Mouse (Mus musculus) CH12.LX (cell line): ENCODE data around the gene Rad54l2. TPM values are rescaled to one million over a fixed set of nuclear protein-coding genes. Genes with fewer than 3 reads are reported as not detected.

Source experiments
- DNase-seq: peaks from one replicate; pipeline ENCODE4 v3.0.0-alpha.2; 2013; ENCODE audit errors: extremely low read depth
- H3K27ac ChIP-seq: 2 replicates; pipeline ENCODE4 v1.5.1; 2012; ENCODE audit warnings: low read depth, mild to moderate bottlenecking, control low read depth, moderate library complexity; ENCODE audit not compliant: insufficient read depth
- H3K27me3 ChIP-seq: replicated peaks from 2 replicates; pipeline ENCODE3; 2012; ENCODE audit warnings: inconsistent platforms
- H3K36me3 ChIP-seq, 2 experiments: replicated peaks in 1 of 2; 2 replicates each; pipeline versions ENCODE3 to v1.6.1; 2012; ENCODE audit warnings: inconsistent platforms in 1 of 2, low read length in 1 of 2, mild to moderate bottlenecking in 1 of 2, mixed read lengths in 1 of 2, moderate library complexity in 1 of 2; ENCODE audit not compliant: control insufficient read depth in 1 of 2, insufficient read depth in 1 of 2
- H3K4me1 ChIP-seq, 2 experiments: 2 replicates each; pipeline ENCODE4 v1.6.1; 2012; ENCODE audit warnings: inconsistent platforms in 1 of 2, moderate library complexity in 1 of 2; ENCODE audit not compliant: insufficient read depth in 2 of 2, control insufficient read depth in 1 of 2
- H3K4me2 ChIP-seq: 2 replicates; pipeline ENCODE4 v1.6.1; 2012; ENCODE audit warnings: low read depth, mild to moderate bottlenecking, control low read depth; ENCODE audit not compliant: poor library complexity, insufficient read depth, severe bottlenecking
- H3K4me3 ChIP-seq, 3 experiments: fragments of 150-350 bp in 1 of 3; sonication (generic) in 1 of 3; replicated peaks in 1 of 3; 2 replicates each; pipeline versions ENCODE3 to v1.5.1; 2011 to 2012; ENCODE audit warnings: low read depth in 2 of 3, low read length in 2 of 3, mild to moderate bottlenecking in 2 of 3, moderate library complexity in 2 of 3, control low read depth in 1 of 3, improper control_type of control experiment in 1 of 3, inconsistent platforms in 1 of 3, mixed read lengths in 1 of 3; ENCODE audit not compliant: poor library complexity in 1 of 3
- H3K79me2 ChIP-seq: replicated peaks from 2 replicates; pipeline ENCODE4 v1.6.1; 2012; ENCODE audit warnings: mild to moderate bottlenecking, moderate library complexity; ENCODE audit not compliant: control insufficient read depth, poor library complexity, insufficient read depth, severe bottlenecking; ENCODE audit errors: extremely low read depth
- H3K9ac ChIP-seq: 2 replicates; pipeline ENCODE4 v1.6.1; 2012; ENCODE audit warnings: low read depth, mild to moderate bottlenecking, control low read depth, moderate library complexity; ENCODE audit not compliant: insufficient read depth
- H3K9me3 ChIP-seq: replicated peaks from 2 replicates; pipeline ENCODE3; 2012; ENCODE audit warnings: low read length, inconsistent platforms, mixed read lengths
- CHD2 ChIP-seq: IDR thresholded peaks from 2 replicates; pipeline ENCODE4 v1.6.1; 2011; ENCODE audit warnings: low read length, improper control_type of control experiment
- CTCF ChIP-seq, 2 experiments: IDR thresholded peaks in 1 of 2; conservative IDR thresholded peaks in 1 of 2; 2 replicates each; pipeline ENCODE4 v1.5.1; 2011 to 2012; ENCODE audit warnings: low read depth in 2 of 2, low read length in 2 of 2, improper control_type of control experiment in 1 of 2, inconsistent platforms in 1 of 2, mild to moderate bottlenecking in 1 of 2, moderate library complexity in 1 of 2
- ELF1 ChIP-seq: IDR thresholded peaks from 2 replicates; pipeline ENCODE4 v1.6.1; 2014; ENCODE audit warnings: low read depth, mild to moderate bottlenecking, inconsistent platforms, low read length, improper control_type of control experiment
- EP300 ChIP-seq: IDR thresholded peaks from 2 replicates; pipeline ENCODE4 v1.6.1; 2011; ENCODE audit warnings: low read length, improper control_type of control experiment
- ETS1 ChIP-seq: conservative IDR thresholded peaks from 2 replicates; pipeline ENCODE4 v1.6.1; 2012; ENCODE audit warnings: low read depth, mild to moderate bottlenecking, inconsistent platforms, low read length, improper control_type of control experiment, moderate library complexity
- GABPA ChIP-seq: IDR thresholded peaks from 2 replicates; pipeline ENCODE4 v1.6.1; 2012; ENCODE audit warnings: low read depth, low read length, improper control_type of control experiment, inconsistent platforms; ENCODE audit not compliant: insufficient replicate concordance
- HCFC1 ChIP-seq: IDR thresholded peaks from 2 replicates; pipeline ENCODE4 v1.6.1; 2012; ENCODE audit warnings: low read depth, mild to moderate bottlenecking, inconsistent platforms, low read length, improper control_type of control experiment
- JUND ChIP-seq: conservative IDR thresholded peaks from 2 replicates; pipeline ENCODE4 v1.6.1; 2011; ENCODE audit warnings: low read depth, low read length, improper control_type of control experiment
- KAT2A ChIP-seq: IDR thresholded peaks from 2 replicates; pipeline ENCODE4 v1.6.1; 2012; ENCODE audit warnings: low read length, improper control_type of control experiment, inconsistent platforms; ENCODE audit not compliant: insufficient replicate concordance
- MAFK ChIP-seq: IDR thresholded peaks from 2 replicates; pipeline ENCODE4 v1.6.1; 2011; ENCODE audit warnings: low read length, improper control_type of control experiment; ENCODE audit not compliant: insufficient replicate concordance
- MAZ ChIP-seq: IDR thresholded peaks from 2 replicates; pipeline ENCODE4 v1.6.1; 2012; ENCODE audit warnings: low read depth, mild to moderate bottlenecking, inconsistent platforms, low read length, improper control_type of control experiment, moderate library complexity
- NRF1 ChIP-seq: IDR thresholded peaks from 2 replicates; pipeline ENCODE4 v1.6.1; 2014; ENCODE audit warnings: low read depth, mild to moderate bottlenecking, inconsistent platforms, low read length, improper control_type of control experiment, moderate library complexity
- POLR2A ChIP-seq: IDR thresholded peaks from 2 replicates; pipeline ENCODE4 v1.6.1; 2011; ENCODE audit warnings: low read depth, mild to moderate bottlenecking, improper control_type of control experiment, low read length
- RAD21 ChIP-seq: IDR thresholded peaks from 2 replicates; pipeline ENCODE4 v1.6.1; 2011; ENCODE audit warnings: low read depth, mild to moderate bottlenecking, low read length, improper control_type of control experiment, moderate library complexity
- RCOR1 ChIP-seq: conservative IDR thresholded peaks from 2 replicates; pipeline ENCODE4 v1.6.1; 2012; ENCODE audit warnings: low read depth, mild to moderate bottlenecking, inconsistent platforms, low read length, improper control_type of control experiment
- TBP ChIP-seq: conservative IDR thresholded peaks from 2 replicates; pipeline ENCODE4 v1.6.1; 2011; ENCODE audit warnings: low read depth, low read length, improper control_type of control experiment
- TCF12 ChIP-seq: IDR thresholded peaks from 2 replicates; pipeline ENCODE4 v1.6.1; 2014; ENCODE audit warnings: low read depth, mild to moderate bottlenecking, inconsistent platforms, low read length, improper control_type of control experiment
- USF1 ChIP-seq: IDR thresholded peaks from 2 replicates; pipeline ENCODE4 v1.6.1; 2014; ENCODE audit warnings: low read depth, mild to moderate bottlenecking, inconsistent platforms, low read length, improper control_type of control experiment
- USF2 ChIP-seq: conservative IDR thresholded peaks from 2 replicates; pipeline ENCODE4 v1.6.1; 2011; ENCODE audit warnings: low read depth, low read length, improper control_type of control experiment
- ZKSCAN1 ChIP-seq: IDR thresholded peaks from 2 replicates; pipeline ENCODE4 v1.6.1; 2012; ENCODE audit warnings: low read depth, inconsistent platforms, low read length, improper control_type of control experiment, borderline replicate concordance
- dilution Hi-C: fragments of 300-500 bp; cut with MboI; formaldehyde crosslinking; loops from 2 replicates; pipeline ENCODE4 v1.14.3; 2020; ENCODE audit warnings: low sequenced_read_pairs; ENCODE audit not compliant: extremely low pct_unique_long_range_greater_than_20kb, extremely low pct_ligation_motif_present
- in situ Hi-C: fragments of 300-500 bp; cut with MboI; formaldehyde crosslinking; loops from 3 replicates; pipeline ENCODE4 v1.14.3; 2019; ENCODE audit warnings: low sequenced_read_pairs, low pct_ligation_motif_present, low pct_unique_long_range_greater_than_20kb, mixed read lengths
- polyA plus RNA-seq: library from polyadenylated mRNA; unstranded; fragments of >175 nt; gene quantifications from 2 replicates; pipeline ENCODE4 v1.2.1, GENCODE M21; 2012; ENCODE audit warnings: low read depth; ENCODE audit not compliant: insufficient read length
- total RNA-seq, 2 experiments: library from RNA; depleted of rRNA; stranded (reverse); fragments of 300-350 nt in 1 of 2; fragments of >200 nt in 1 of 2; gene quantifications; 2 replicates each; pipeline ENCODE4 v1.2.3; 2012 to 2014

Gene Rad54l2
- total and polyA plus RNA-seq, 3 experiments, result 7.2 to 16.5 (median 11.6) TPM

DNA sequence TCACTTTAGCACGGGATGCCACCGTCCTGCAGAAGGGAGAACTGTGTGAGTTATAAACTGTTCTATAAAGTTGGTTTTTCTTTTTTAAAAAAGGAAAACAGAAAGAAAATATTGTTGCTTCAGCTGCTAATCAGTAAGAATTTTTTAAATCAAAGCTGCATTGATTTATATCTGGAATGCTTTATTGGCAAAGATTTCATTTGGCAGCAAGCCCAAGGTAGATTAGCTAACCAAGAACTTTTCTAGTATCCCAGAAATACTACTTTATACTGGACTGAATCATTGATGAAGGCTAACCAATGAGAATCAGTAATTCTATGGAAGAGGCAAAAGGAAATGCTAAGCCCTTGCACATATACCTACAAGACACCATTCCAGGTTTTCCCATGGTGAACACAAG lies 72.8 kb downstream of the Rad54l2 start:
- H3K27me3 ChIP-seq, result no peaks in the 10 kb centered on the region
- H3K4me1 ChIP-seq, result no peaks in the 10 kb centered on the region
- no peak overlapping the region for H3K4me2 ChIP-seq
- in situ Hi-C loops, result no loop called here
- H3K4me3 ChIP-seq, result no peak overlapping the region
- DNase-seq, result no peak
- no peak for TF ChIP-seq MAFK
- H3K36me3 ChIP-seq, result peaks cover 51 to 85% of the 10 kb centered on the region in 2 experiments
- H3K9me3 ChIP-seq, result no peaks in the 10 kb centered on the region
- dilution Hi-C loops, result no loop called here
- no peak overlapping the region for H3K9ac ChIP-seq
- no peaks in the 10 kb centered on the region for H3K79me2 ChIP-seq
- no peak overlapping the region for H3K27ac ChIP-seq

GRCm38 (mm10) chr9:106712470-106712869 lies 76.5 kb downstream of the Rad54l2 start:
- no peak for TF ChIP-seq HCFC1
- no peak for TF ChIP-seq MAZ
- TF ChIP-seq NRF1, result no peak
- TF ChIP-seq TCF12, result no peak
- no peak for TF ChIP-seq CHD2
- TF ChIP-seq GABPA, result no peak
- TF ChIP-seq JUND, result no peak
- TF ChIP-seq RCOR1, result no peak
- TF ChIP-seq POLR2A, result no peak
- TF ChIP-seq USF2, result no peak
- TF ChIP-seq USF1, result no peak
- no peak for TF ChIP-seq EP300
- Histone ChIP-seq H3K4me3 (no peak overlapping the region), H3K4me2 (no peak overlapping the region), H3K27me3 (no peaks in the 10 kb centered on the region), H3K9ac (no peak overlapping the region), H3K79me2 (no peaks in the 10 kb centered on the region), H3K4me1 (no peaks in the 10 kb centered on the region), H3K27ac (no peak overlapping the region), H3K36me3 (peaks cover 46 to 84% of the 10 kb centered on the region in 2 experiments), H3K9me3 (no peaks in the 10 kb centered on the region)
- dilution Hi-C loops, result no loop called here
- no peak for DNase-seq
- in situ Hi-C loops, result no loop called here

GRCm38 (mm10) chr9:106692973-106693481 lies 96.0 kb downstream of the Rad54l2 start:
- H3K9ac ChIP-seq, result no peak overlapping the region
- H3K79me2 ChIP-seq, result no peaks in the 10 kb centered on the region
- H3K4me2 ChIP-seq, result no peak overlapping the region
- dilution Hi-C loops, result loop anchor here (25.0 kb wide), 1 partner anchor 94 kb away; the partner anchor contains the start of gene Rad54l2
- TF ChIP-seq CTCF (conservative IDR thresholded peaks at IDR 0.05 in 1 of 2, IDR thresholded peaks at IDR 0.05 in 1 of 2; ENCODE audit: low read depth in 2 of 2, low read length in 2 of 2) (no peak), TCF12 (no peak), TBP (no peak), POLR2A (no peak), ETS1 (no peak), KAT2A (no peak), NRF1 (no peak), ZKSCAN1 (no peak), ELF1 (no peak), USF1 (no peak), RAD21 (no peak), GABPA (no peak)
- no peak for DNase-seq
- in situ Hi-C loops, result no loop called here
- no peaks in the 10 kb centered on the region for H3K27me3 ChIP-seq
- H3K9me3 ChIP-seq, result no peaks in the 10 kb centered on the region
- no peak overlapping the region for H3K4me3 ChIP-seq
- peaks cover 0 to 8% of the 10 kb centered on the region in 2 experiments; a peak in 1 of 4 replicates for H3K4me1 ChIP-seq
- H3K27ac ChIP-seq, result no peak overlapping the region
- H3K36me3 ChIP-seq, result peaks cover 16 to 81% of the 10 kb centered on the region in 2 experiments
